Mouse (Mus musculus): Measurements from ENCODE around the gene Stn1. TPM values are rescaled to one million over a fixed set of nuclear protein-coding genes. Genes with fewer than 3 reads are reported as not detected.

The Stn1 gene
- polyA plus RNA-seq, 1 experiment from 2014 or later = 55.1 TPM

Other genes with a start within 250 kb of the Stn1 start
- 6.8 and 7.7 TPM in 2 replicates for gene Sh3pxd2a, start 73.1 kb downstream of the Stn1 start, polyA plus RNA-seq (2016; fragmentation: Nextera tagmentation; extraction: Ambion mirVana)
- gene Slk, start 42.2 kb upstream of the Stn1 start, polyA plus RNA-seq (2016; fragmentation: Nextera tagmentation; extraction: Ambion mirVana) = 10.1 and 11.8 TPM in 2 replicates
- 9.1 and 9.3 TPM in 2 replicates for gene Col17a1, start 154.6 kb upstream of the Stn1 start, polyA plus RNA-seq (2016; fragmentation: Nextera tagmentation; extraction: Ambion mirVana)
- gene Sfr1, start 194.2 kb upstream of the Stn1 start, polyA plus RNA-seq (2016; fragmentation: Nextera tagmentation; extraction: Ambion mirVana) = 273 and 307 TPM in 2 replicates

Measured in limb, embryonic 12.5 days (tissue).